Mouse (Mus musculus): Measurements from ENCODE around the gene Gucy2f. TPM values are rescaled to one million over a fixed set of nuclear protein-coding genes. Genes with fewer than 3 reads are reported as not detected.
"Not testable (repeated sequence)": the region's sequence is repeated elsewhere in the genome, so short reads cannot be mapped to it uniquely, and the experiment has no call there.

Gucy2f gene
- polyA plus RNA-seq (2015; fragmentation: Nextera tagmentation; extraction: Ambion mirVana), result 0.04 and 0.05 TPM in 2 replicates

DNA sequence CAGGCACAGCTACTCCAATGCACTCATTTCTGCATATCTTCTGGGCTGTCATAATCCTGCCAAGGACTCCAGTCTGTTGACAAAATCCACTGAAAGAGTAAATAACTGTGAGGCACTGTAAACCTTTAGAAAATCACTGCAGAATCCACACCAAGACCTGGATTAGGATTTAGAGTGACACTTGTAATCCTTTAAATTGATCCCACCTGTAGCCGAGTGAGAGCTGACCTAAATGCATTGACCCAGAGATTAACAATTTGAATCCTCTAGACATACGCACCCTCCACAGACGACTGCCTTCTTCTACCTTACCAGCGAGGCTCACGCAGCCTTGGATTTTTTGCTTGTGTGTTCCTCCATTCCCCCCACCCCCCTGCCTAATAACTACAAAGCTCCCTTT lies at the start of gene Gucy2f:
Gucy2f (minus strand) TSS at position 101 of the 400 bp plus-strand sequence.
- no peaks in the 10 kb centered on the region for H3K4me1 ChIP-seq
- no peak within 1 kb of the TSS for H3K4me3 ChIP-seq
- H3K27me3 ChIP-seq (replicated peaks), result peaks cover 10% of the 10 kb centered on the region; the same call in 1 of the 2 replicates
- H3K27ac ChIP-seq, result no peak within 1 kb of the TSS
- H3K4me2 ChIP-seq, result no peak within 1 kb of the TSS
- no peak for ATAC-seq (replicated peaks)
- H3K36me3 ChIP-seq (replicated peaks), result no peaks in the 10 kb centered on the region
- no peak within 1 kb of the TSS for H3K9ac ChIP-seq
- WGBS, result 47% methylated on average over 5 of the region's 5 CpGs
- H3K9me3 ChIP-seq, result no peaks in the 10 kb centered on the region

GRCm38 (mm10) chrX:142245682-142246327 lies 49.1 kb upstream of the Gucy2f start:
- 85% methylated on average over 5 of the region's 5 CpGs for WGBS
- Histone ChIP-seq H3K4me3 (no peak overlapping the region), H3K27me3 (replicated peaks) (no peaks in the 10 kb centered on the region), H3K9me3 (no peaks in the 10 kb centered on the region), H3K4me2 (no peak overlapping the region), H3K36me3 (replicated peaks) (no peaks in the 10 kb centered on the region), H3K9ac (no peak overlapping the region), H3K27ac (no peak overlapping the region), H3K4me1 (no peaks in the 10 kb centered on the region)
- ATAC-seq (replicated peaks), result no peak

DNA sequence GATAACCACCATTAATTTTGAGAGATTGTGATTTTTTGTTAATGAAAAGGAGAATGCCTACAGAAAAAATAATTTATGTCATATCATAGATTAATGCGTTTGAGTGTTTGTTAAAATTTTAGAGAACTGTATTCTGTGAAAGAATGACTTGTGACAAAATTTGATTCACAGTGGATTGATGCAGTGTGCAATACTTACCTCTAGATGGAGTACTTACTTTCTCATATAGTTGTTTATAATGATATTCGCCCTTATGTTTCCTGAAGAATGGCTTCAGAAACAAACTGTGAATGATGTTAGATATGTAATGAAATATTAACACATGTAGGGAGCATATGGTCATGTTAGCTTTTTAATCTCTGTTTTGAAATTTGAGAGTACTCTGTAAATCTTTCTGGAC lies 40.4 kb upstream of the Gucy2f start:
- no peak for ATAC-seq (replicated peaks)
- Histone ChIP-seq H3K4me1 (no peaks in the 10 kb centered on the region), H3K27ac (no peak overlapping the region), H3K27me3 (replicated peaks) (0 out of 2 replicates have a peak, but pooled peaks cover 2% of the 10 kb centered on the region), H3K9me3 (no peaks in the 10 kb centered on the region), H3K4me2 (no peak overlapping the region), H3K4me3 (no peak overlapping the region), H3K36me3 (replicated peaks) (no peaks in the 10 kb centered on the region), H3K9ac (no peak overlapping the region)
- WGBS, result 59% methylated on average over 2 of the region's 2 CpGs

GRCm38 (mm10) chrX:142236146-142236545 lies 39.4 kb upstream of the Gucy2f start:
- not testable (repeated sequence) for H3K36me3 ChIP-seq (replicated peaks); H3K9me3 ChIP-seq; ATAC-seq (replicated peaks); H3K4me1 ChIP-seq; H3K4me3 ChIP-seq; H3K27me3 ChIP-seq (replicated peaks); H3K9ac ChIP-seq; H3K4me2 ChIP-seq; H3K27ac ChIP-seq
- 75% methylated on average over 1 of the region's 1 CpGs for WGBS

DNA sequence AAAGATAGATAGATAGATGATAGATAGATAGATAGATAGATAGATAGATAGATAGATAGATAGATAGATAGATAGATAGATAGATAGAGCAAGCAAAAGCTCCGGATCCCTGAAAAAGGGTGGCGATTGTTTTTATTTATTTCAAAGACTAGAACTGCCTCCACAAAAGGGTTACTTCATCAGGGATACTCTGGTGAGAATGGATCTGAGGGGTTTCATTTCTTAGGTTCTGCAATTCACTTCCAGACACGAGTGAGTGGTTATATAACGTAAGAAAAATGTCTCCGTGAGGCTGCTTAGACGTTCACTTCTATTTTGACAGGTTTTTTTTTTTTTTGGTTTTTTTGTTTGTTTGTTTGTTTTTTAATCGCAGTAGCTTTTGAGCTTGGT lies 32.0 kb upstream of the Gucy2f start:
- Histone ChIP-seq H3K9me3 (no peaks in the 10 kb centered on the region), H3K4me3 (peak overlapping the region; percentile 59), H3K4me2 (peak overlapping the region; percentile 46), H3K4me1 (no peaks in the 10 kb centered on the region), H3K27me3 (replicated peaks) (0 out of 2 replicates have a peak, but pooled peaks cover 2% of the 10 kb centered on the region), H3K27ac (no peak overlapping the region), H3K36me3 (replicated peaks) (no peaks in the 10 kb centered on the region), H3K9ac (0 out of 2 replicates have a peak overlapping the region, but pooled peaks have one; percentile 14)
- WGBS, result 28% methylated on average over 7 of the region's 7 CpGs
- ATAC-seq (replicated peaks), result 0 out of 2 replicates have a peak, but pooled peaks have one; percentile 31

DNA sequence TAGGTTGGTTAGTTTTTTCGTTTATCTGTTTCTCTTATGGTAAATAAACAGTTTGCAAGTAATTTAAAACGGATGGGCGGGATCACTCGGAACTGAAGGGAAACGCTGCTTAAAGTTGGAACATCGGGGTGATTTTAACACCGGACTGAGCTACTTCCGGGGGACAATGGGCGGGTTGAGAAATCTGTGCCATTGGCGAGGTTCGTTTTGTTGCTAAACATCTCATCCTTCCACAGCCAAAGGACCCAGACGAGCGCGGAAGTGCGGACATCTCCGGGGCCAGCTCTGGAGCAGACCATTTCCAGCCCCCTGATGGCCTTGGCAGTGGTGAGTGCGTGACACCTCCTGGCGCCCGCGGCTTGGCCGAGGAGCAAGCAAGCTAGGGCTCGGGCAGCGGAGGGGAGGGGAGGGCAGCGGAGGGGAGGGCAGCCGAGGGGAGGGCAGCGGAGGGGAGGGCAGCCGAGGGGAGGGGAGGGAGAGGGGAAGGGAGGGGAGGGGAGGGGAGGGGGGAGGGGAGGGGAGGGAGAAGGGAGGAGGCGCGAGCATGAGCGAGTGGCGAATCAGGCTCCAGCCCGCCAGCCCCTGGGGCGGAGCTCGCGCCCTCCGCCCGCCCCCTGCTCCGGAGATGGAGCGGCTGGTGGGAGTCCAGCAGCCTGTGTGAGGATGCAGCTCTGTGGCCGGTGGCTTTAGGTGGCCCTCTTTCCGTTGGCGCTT lies 31.5 kb upstream of the Gucy2f start:
- Histone ChIP-seq H3K27ac (peak overlapping the region; percentile 89), H3K36me3 (replicated peaks) (no peaks in the 10 kb centered on the region), H3K9ac (peak overlapping the region; percentile 40), H3K4me3 (peak overlapping the region; percentile 59), H3K4me1 (no peaks in the 10 kb centered on the region), H3K27me3 (replicated peaks) (0 out of 2 replicates have a peak, but pooled peaks cover 2% of the 10 kb centered on the region), H3K4me2 (peak overlapping the region; percentile 49), H3K9me3 (no peaks in the 10 kb centered on the region)
- ATAC-seq (replicated peaks), result peak; percentile 98
- 32% methylated on average over 36 of the region's 42 CpGs for WGBS

DNA sequence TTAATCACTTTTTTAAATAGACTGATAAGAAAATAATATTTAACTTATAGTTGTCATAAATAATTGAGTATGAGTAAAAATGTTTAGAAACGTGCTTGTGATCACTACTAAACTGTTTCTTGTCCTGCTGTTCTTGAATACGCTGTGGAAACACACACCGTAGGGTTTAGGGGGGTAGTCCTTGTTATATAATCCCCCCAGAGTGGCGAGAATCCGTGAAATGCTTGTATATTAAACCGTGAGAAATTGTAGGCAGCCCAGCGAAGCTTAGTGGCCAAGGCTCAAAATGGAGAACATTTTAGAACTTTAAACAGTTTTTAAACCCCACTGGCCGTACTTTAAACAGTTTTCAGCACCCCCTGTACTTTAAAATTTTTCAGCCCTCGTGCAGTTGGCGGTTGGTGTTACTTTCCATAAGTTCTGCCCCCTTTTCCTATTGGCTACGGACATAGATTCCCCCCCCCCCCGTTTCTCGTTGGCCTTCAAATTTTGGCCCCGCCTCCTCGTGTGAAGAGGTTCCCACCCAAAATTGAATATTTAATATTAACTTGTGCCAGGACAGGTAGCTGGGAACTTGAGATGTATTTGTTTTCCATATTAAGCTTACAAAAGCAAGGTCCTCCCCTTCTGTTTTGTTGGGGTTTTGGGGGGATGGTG lies 30.8 kb upstream of the Gucy2f start:
- H3K36me3 ChIP-seq (replicated peaks), result no peaks in the 10 kb centered on the region
- H3K27me3 ChIP-seq (replicated peaks), result 0 out of 2 replicates have a peak, but pooled peaks cover 2% of the 10 kb centered on the region
- 24% methylated on average over 15 of the region's 15 CpGs for WGBS
- H3K27ac ChIP-seq, result 0 out of 2 replicates have a peak overlapping the region, but pooled peaks have one; percentile 89
- H3K9ac ChIP-seq, result no peak overlapping the region
- H3K4me1 ChIP-seq, result no peaks in the 10 kb centered on the region
- H3K4me3 ChIP-seq, result peak overlapping the region; percentile 59
- H3K4me2 ChIP-seq, result peak overlapping the region; percentile 49
- H3K9me3 ChIP-seq, result no peaks in the 10 kb centered on the region
- ATAC-seq (replicated peaks), result peak; percentile 56; the same call in 1 of the 2 replicates

GRCm38 (mm10) chrX:142226542-142226941 lies 29.8 kb upstream of the Gucy2f start, which contains the start of gene Nxt2:
Nxt2 (plus strand) TSS chrX:142226770.
- Histone ChIP-seq H3K4me3 (peak within 1 kb of the TSS; percentile 59), H3K9me3 (no peaks in the 10 kb centered on the region), H3K27me3 (replicated peaks) (0 out of 2 replicates have a peak, but pooled peaks cover 2% of the 10 kb centered on the region), H3K4me1 (no peaks in the 10 kb centered on the region), H3K36me3 (replicated peaks) (no peaks in the 10 kb centered on the region), H3K4me2 (peak within 1 kb of the TSS; percentile 49), H3K27ac (no peak within 1 kb of the TSS), H3K9ac (no peak within 1 kb of the TSS)
- no peak for ATAC-seq (replicated peaks)
- 93% methylated on average over 12 of the region's 14 CpGs for WGBS

DNA sequence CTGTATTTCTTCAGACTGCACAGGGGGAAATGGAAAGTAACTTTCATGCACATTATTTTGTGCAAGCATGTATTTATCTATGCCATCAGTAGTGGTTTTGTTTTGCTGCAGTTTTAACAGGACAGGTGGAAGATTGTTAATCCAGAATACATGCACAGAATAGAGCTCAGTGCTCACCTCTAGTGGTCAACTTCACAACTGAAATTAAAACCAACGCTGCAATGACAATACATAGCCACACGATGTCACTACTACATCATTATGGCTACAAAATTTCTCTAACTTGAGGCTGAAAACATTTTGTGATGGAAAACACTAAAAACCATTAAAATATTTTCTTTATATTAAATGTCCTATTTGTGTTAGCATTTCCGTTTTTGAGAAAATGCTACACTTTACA lies 3.6 kb upstream of the Gucy2f start:
- H3K4me2 ChIP-seq, result no peak overlapping the region
- no peaks in the 10 kb centered on the region for H3K36me3 ChIP-seq (replicated peaks)
- no peak overlapping the region for H3K9ac ChIP-seq
- WGBS, result 14% methylated on average over 3 of the region's 3 CpGs
- H3K4me3 ChIP-seq, result no peak overlapping the region
- H3K27ac ChIP-seq, result no peak overlapping the region
- H3K27me3 ChIP-seq (replicated peaks), result peaks cover 6% of the 10 kb centered on the region; the same call in 1 of the 2 replicates
- no peaks in the 10 kb centered on the region for H3K9me3 ChIP-seq
- ATAC-seq (replicated peaks), result peak; percentile 52; the same call in 1 of the 2 replicates
- H3K4me1 ChIP-seq, result no peaks in the 10 kb centered on the region

GRCm38 (mm10) chrX:142195551-142195950 lies 1.2 kb downstream of the Gucy2f start:
- Histone ChIP-seq H3K27ac (no peak overlapping the region), H3K27me3 (replicated peaks) (peaks cover 10% of the 10 kb centered on the region; the same call in 1 of the 2 replicates), H3K4me2 (no peak overlapping the region), H3K4me1 (no peaks in the 10 kb centered on the region), H3K36me3 (replicated peaks) (no peaks in the 10 kb centered on the region), H3K4me3 (no peak overlapping the region), H3K9me3 (no peaks in the 10 kb centered on the region), H3K9ac (no peak overlapping the region)
- 78% methylated on average over 1 of the region's 1 CpGs for WGBS
- no peak for ATAC-seq (replicated peaks)

DNA sequence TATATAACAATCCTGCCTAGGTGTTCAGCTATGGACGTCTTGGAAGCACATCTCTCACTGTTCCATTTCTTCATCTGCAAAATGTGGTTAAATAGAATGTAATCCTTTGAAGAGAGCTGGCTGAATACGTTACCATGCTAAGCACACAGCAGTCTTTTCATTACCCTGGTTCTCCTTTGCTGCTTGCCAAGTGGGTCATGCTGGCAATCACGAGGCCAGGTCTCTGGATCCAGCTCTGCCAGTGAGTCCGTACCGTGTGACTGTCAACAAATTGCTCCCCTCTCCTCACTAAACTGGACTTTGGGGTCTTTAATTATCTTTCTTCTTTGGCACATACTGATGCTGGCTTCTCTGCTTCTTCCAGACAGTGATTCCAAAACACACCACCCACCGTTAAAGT lies 2.3 kb downstream of the Gucy2f start:
- H3K4me3 ChIP-seq, result no peak overlapping the region
- no peak overlapping the region for H3K27ac ChIP-seq
- no peak overlapping the region for H3K9ac ChIP-seq
- H3K9me3 ChIP-seq, result no peaks in the 10 kb centered on the region
- H3K36me3 ChIP-seq (replicated peaks), result no peaks in the 10 kb centered on the region
- H3K27me3 ChIP-seq (replicated peaks), result peaks cover 9% of the 10 kb centered on the region; the same call in 1 of the 2 replicates
- WGBS, result 41% methylated on average over 6 of the region's 6 CpGs
- no peak overlapping the region for H3K4me2 ChIP-seq
- H3K4me1 ChIP-seq, result no peaks in the 10 kb centered on the region
- no peak for ATAC-seq (replicated peaks)

DNA sequence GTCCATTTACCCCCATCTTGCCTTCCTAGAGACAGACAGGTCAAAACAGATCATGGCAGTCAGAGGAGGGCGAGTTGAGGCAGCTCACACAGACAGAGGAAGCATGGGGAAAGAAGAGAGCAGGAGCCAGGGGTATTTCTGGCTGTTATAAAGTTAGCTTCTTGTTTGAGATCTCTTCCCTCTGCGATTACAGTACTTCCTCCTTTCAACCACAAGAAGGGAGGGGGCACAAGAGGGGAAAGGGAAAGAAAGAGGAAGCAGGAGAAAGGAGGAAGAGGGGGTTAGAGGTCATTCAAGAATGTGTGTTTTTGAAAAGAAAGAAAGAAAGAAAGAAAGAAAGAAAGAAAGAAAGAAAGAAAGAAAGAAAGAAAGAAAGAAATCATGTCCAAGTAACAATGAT lies 6.4 kb downstream of the Gucy2f start:
- no peaks in the 10 kb centered on the region for H3K36me3 ChIP-seq (replicated peaks)
- H3K27me3 ChIP-seq (replicated peaks), result peaks cover 10% of the 10 kb centered on the region; the same call in 1 of the 2 replicates
- peaks cover 3% of the 10 kb centered on the region; the same call in 1 of the 2 replicates for H3K4me1 ChIP-seq
- 76% methylated on average over 2 of the region's 2 CpGs for WGBS
- H3K27ac ChIP-seq, result no peak overlapping the region
- no peaks in the 10 kb centered on the region for H3K9me3 ChIP-seq
- no peak overlapping the region for H3K4me2 ChIP-seq
- no peak overlapping the region for H3K4me3 ChIP-seq
- no peak for ATAC-seq (replicated peaks)
- H3K9ac ChIP-seq, result no peak overlapping the region

Data from midbrain, embryonic 15.5 days (tissue).